Mouse (Mus musculus) cerebellum, postnatal 10 days (tissue): ENCODE measurements around the gene Srf.

ENCODE experiments used
- DNase-seq, 2 experiments: peaks; one replicate each; pipeline ENCODE4 v3.0.0; 2021; ENCODE audit warnings: mixed read lengths in 2 of 2

The Srf gene

GRCm38 (mm10) chr17:46513329-46513728 is 42.6 kb downstream of the Srf start:
- DNase-seq, result no peak

DNA sequence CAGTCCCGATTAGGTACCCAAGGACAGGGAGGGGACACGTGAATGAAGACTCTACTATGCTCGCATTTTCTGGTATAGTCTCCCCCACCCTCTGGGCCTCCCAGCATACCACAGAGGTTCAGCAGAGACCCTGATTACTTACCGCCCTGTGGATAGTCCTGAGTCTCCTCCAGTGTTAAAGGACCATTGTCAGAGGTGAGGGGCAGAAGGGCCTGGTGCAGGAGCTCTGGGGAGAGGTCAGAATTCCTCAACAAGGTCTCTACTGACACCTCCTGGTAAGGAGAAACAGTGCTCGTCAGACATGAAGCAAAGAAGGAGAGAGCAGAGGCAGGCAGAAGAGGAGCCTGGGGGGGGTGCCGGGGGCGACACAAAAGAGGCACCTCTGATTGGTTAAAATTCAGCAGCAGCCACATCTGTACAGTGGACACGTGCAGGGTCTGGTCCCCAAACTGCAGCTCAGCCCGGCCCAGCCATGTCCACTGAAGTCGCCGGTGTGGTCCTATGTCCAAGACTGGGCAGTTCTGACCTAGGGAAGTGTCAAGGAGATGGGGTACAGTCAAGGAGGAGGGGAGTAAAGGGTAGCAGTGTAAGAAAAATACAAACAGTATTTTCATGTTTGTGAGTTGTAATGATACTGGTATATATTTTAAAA is 44.8 kb downstream of the Srf start:
- peak; percentile 57 to 67 for DNase-seq

GRCm38 (mm10) chr17:46505617-46506016 is 50.4 kb downstream of the Srf start:
- DNase-seq, result peak in 1 of 2 experiments; percentile 50

- DNase-seq, result no peak
These were observed 51.9 kb downstream of the Srf start for GRCm38 (mm10) chr17:46503847-46504638.

- DNase-seq, result peak in 1 of 2 experiments; percentile 48
These were observed 53.2 kb downstream of the Srf start for GRCm38 (mm10) chr17:46502775-46503174.
